ENCODE assay signal across 7 mouse cellular contexts in genomic region chr19:8988346-8989065, GRCm38 (mm10). TPM values are rescaled to one million over a fixed set of nuclear protein-coding genes. Genes with fewer than 3 reads are reported as not detected.
DNase-seq lines count a peak whose midpoint lies in the region; ATAC-seq and TF ChIP-seq lines count a peak whose summit lies in the region.

No protein-coding gene starts in this region.

- no peak for TF ChIP-seq EP300 in stomach, postnatal 0 days (optimal IDR thresholded peaks at IDR 0.05)

- WGBS in spleen, adult 2 months, result 76% methylated on average over 15 of the region's 15 CpGs
- 30% methylated on average over 15 of the region's 15 CpGs for WGBS in forebrain, postnatal 0 days
- 10% methylated on average over 15 of the region's 15 CpGs for WGBS in limb, embryonic 11.5 days
- WGBS in stomach, postnatal 0 days, result 24% methylated on average over 15 of the region's 15 CpGs

- no peak overlapping the region for H3K27ac ChIP-seq in spleen, adult 2 months (ENCODE audit: insufficient read depth, low read length)
- H3K27ac ChIP-seq in forebrain, postnatal 0 days (ENCODE audit: low read depth, low read length), result no peak overlapping the region
- H3K27ac ChIP-seq in limb, embryonic 11.5 days (replicated peaks; ENCODE audit: low read depth, low read length), result no peak overlapping the region; the same call in 1 of the 2 replicates
- peak overlapping the region; percentile 99 for H3K27ac ChIP-seq in stomach, postnatal 0 days (replicated peaks)

- 0 out of 2 replicates have a peak overlapping the region, but pooled peaks have one; percentile 35 for H3K9ac ChIP-seq in forebrain, postnatal 0 days
- H3K9ac ChIP-seq in limb, embryonic 11.5 days (ENCODE audit: low read length), result peak overlapping the region; percentile 78; the same call in 1 of the 2 replicates
- peak overlapping the region; percentile 97 for H3K9ac ChIP-seq in stomach, postnatal 0 days (ENCODE audit: low read length)

- no peak for ATAC-seq in forebrain, postnatal 0 days
- no peak; the same call in 1 of the 2 replicates for ATAC-seq in limb, embryonic 11.5 days (ENCODE audit: insufficient number of reproducible peaks, low FRiP score, low TSS enrichment, low read depth)
- ATAC-seq in stomach, postnatal 0 days (ENCODE audit: low FRiP score, low TSS enrichment), result peak; percentile 0; the same call in 1 of the 2 replicates
- no peak for ATAC-seq in CD4-positive, CD25-positive, alpha-beta regulatory T cell, adult 4 months

- peak overlapping the region; percentile 69 for H3K4me2 ChIP-seq in forebrain, postnatal 0 days (ENCODE audit: low read depth)
- peak overlapping the region; percentile 91 for H3K4me2 ChIP-seq in limb, embryonic 11.5 days (ENCODE audit: low read depth, severe bottlenecking)
- H3K4me2 ChIP-seq in stomach, postnatal 0 days (replicated peaks; ENCODE audit: low read depth), result peak overlapping the region; percentile 76

- no peak for DNase-seq in spleen, adult 2 months (ENCODE audit: low read depth in 1 of 2, low spot score in 2 of 2)
- DNase-seq in spleen, adult 12 weeks (ENCODE audit: low spot score), result no peak
- DNase-seq in forebrain, postnatal 0 days, result no peak
- DNase-seq in limb, embryonic 11.5 days (ENCODE audit: low spot score), result no peak
- peak; percentile 45 for DNase-seq in stomach, postnatal 0 days (ENCODE audit: low spot score)
- no peak for DNase-seq in left cerebral cortex, adult 18-20 months (ENCODE audit: low spot score in 2 of 2)

- TF ChIP-seq CTCF in spleen, adult 2 months (IDR thresholded peaks at IDR 0.05; ENCODE audit: extremely low read depth, insufficient read depth, insufficient read length, insufficient replicate concordance), result no peak
- TF ChIP-seq CTCF in forebrain, postnatal 0 days (IDR thresholded peaks at IDR 0.05; ENCODE audit: low read depth), result no peak
- no peak for TF ChIP-seq CTCF in stomach, postnatal 0 days (IDR thresholded peaks at IDR 0.05; ENCODE audit: low read depth)

- peak overlapping the region; percentile 73; the same call in 1 of the 2 replicates for H3K4me3 ChIP-seq in spleen, adult 2 months (ENCODE audit: extremely low read depth, insufficient read depth, insufficient read length)
- peak overlapping the region; percentile 41 for H3K4me3 ChIP-seq in forebrain, postnatal 0 days (ENCODE audit: low read depth, low read length)
- peak overlapping the region; percentile 78 for H3K4me3 ChIP-seq in limb, embryonic 11.5 days (ENCODE audit: low read depth, low read length)
- H3K4me3 ChIP-seq in stomach, postnatal 0 days (ENCODE audit: low read depth, low read length), result peak overlapping the region; percentile 91

- H3K4me1 ChIP-seq in spleen, adult 2 months (ENCODE audit: control insufficient read depth, insufficient read depth, insufficient read length), result peaks cover 33% of the 10 kb centered on the region
- H3K4me1 ChIP-seq in forebrain, postnatal 0 days (ENCODE audit: insufficient read depth), result peaks cover 24% of the 10 kb centered on the region
- peaks cover 36% of the 10 kb centered on the region for H3K4me1 ChIP-seq in limb, embryonic 11.5 days (ENCODE audit: control insufficient read depth, insufficient read depth, low read length)
- H3K4me1 ChIP-seq in stomach, postnatal 0 days (replicated peaks; ENCODE audit: control insufficient read depth, insufficient read depth), result peaks cover 26% of the 10 kb centered on the region

- TF ChIP-seq POLR2A in spleen, adult 2 months (IDR thresholded peaks at IDR 0.05; ENCODE audit: low read depth, low read length), result no peak

- no peaks in the 10 kb centered on the region for H3K9me3 ChIP-seq in forebrain, postnatal 0 days (ENCODE audit: low read length)
- no peaks in the 10 kb centered on the region for H3K9me3 ChIP-seq in limb, embryonic 11.5 days (ENCODE audit: control insufficient read depth, low read length)
- no peaks in the 10 kb centered on the region for H3K9me3 ChIP-seq in stomach, postnatal 0 days (ENCODE audit: control insufficient read depth, low read length)

- H3K27me3 ChIP-seq in spleen, adult 2 months (ENCODE audit: control insufficient read depth, insufficient read depth, low read length), result peaks cover 6% of the 10 kb centered on the region
- peaks cover 15% of the 10 kb centered on the region for H3K27me3 ChIP-seq in forebrain, postnatal 0 days (ENCODE audit: insufficient read depth, low read length)
- H3K27me3 ChIP-seq in limb, embryonic 11.5 days (ENCODE audit: control insufficient read depth, insufficient read depth, low read length), result 0 out of 2 replicates have a peak, but pooled peaks cover 6% of the 10 kb centered on the region
- no peaks in the 10 kb centered on the region for H3K27me3 ChIP-seq in stomach, postnatal 0 days (ENCODE audit: control insufficient read depth, insufficient read depth, low read length)

- no peaks in the 10 kb centered on the region for H3K36me3 ChIP-seq in spleen, adult 2 months (ENCODE audit: control insufficient read depth, insufficient read depth, low read length)
- H3K36me3 ChIP-seq in forebrain, postnatal 0 days (ENCODE audit: insufficient read depth), result no peaks in the 10 kb centered on the region
- H3K36me3 ChIP-seq in limb, embryonic 11.5 days (ENCODE audit: control insufficient read depth, insufficient read depth, low read length), result no peaks in the 10 kb centered on the region
- no peaks in the 10 kb centered on the region for H3K36me3 ChIP-seq in stomach, postnatal 0 days (ENCODE audit: control insufficient read depth, insufficient read depth, low read length)

RNA-seq across cellular contexts. Expression of gene Ahnak, which starts 0.6 kb away (rescaled TPM):
- 6.9 and 8.0 TPM in 2 replicates for polyA plus RNA-seq in spleen, adult 2 months (2012; rRNA removed)
- total RNA-seq in forebrain, postnatal 0 days (2014; rRNA removed), result 11.4 and 17.9 TPM in 2 replicates
- 3.2 and 3.9 TPM in 2 replicates for polyA plus RNA-seq in forebrain, postnatal 0 days (2015; fragmentation: Nextera tagmentation; extraction: Ambion mirVana)
- polyA plus RNA-seq in limb, embryonic 11.5 days (2014; fragmentation: Nextera tagmentation; extraction: Ambion mirVana), result 7.7 and 8.9 TPM in 2 replicates
- polyA plus RNA-seq in stomach, postnatal 0 days (2015; fragmentation: Nextera tagmentation; extraction: Ambion mirVana), result 86.6 and 103 TPM in 2 replicates
- 10 to 100 TPM; 45.2 to 48.9 TPM for polyA plus RNA-seq in CD4-positive, CD25-positive, alpha-beta regulatory T cell, adult 4 months (2017; shearing (Covaris generic))
- total RNA-seq in left cerebral cortex, adult 18-20 months (2021), result 10 to 100 TPM; 18.6 to 23.5 TPM

RNA-seq across cellular contexts. Expression of gene Eef1g, which starts 21.7 kb away (rescaled TPM):
- 206 and 242 TPM in 2 replicates for polyA plus RNA-seq in spleen, adult 2 months (2012; rRNA removed)
- total RNA-seq in forebrain, postnatal 0 days (2014; rRNA removed), result 524 and 615 TPM in 2 replicates
- 250 and 269 TPM in 2 replicates for polyA plus RNA-seq in forebrain, postnatal 0 days (2015; fragmentation: Nextera tagmentation; extraction: Ambion mirVana)
- polyA plus RNA-seq in limb, embryonic 11.5 days (2014; fragmentation: Nextera tagmentation; extraction: Ambion mirVana), result 567 and 588 TPM in 2 replicates
- 240 and 247 TPM in 2 replicates for polyA plus RNA-seq in stomach, postnatal 0 days (2015; fragmentation: Nextera tagmentation; extraction: Ambion mirVana)
- polyA plus RNA-seq in CD4-positive, CD25-positive, alpha-beta regulatory T cell, adult 4 months (2017; shearing (Covaris generic)), result 100 to 1,000 TPM; 667 to 787 TPM
- total RNA-seq in left cerebral cortex, adult 18-20 months (2021), result 100 to 1,000 TPM; 251 to 256 TPM

RNA-seq across cellular contexts. Expression of gene Tut1, which starts 34.9 kb away (rescaled TPM):
- polyA plus RNA-seq in spleen, adult 2 months (2012; rRNA removed), result 18.3 and 22.3 TPM in 2 replicates
- 20.8 and 24.5 TPM in 2 replicates for total RNA-seq in forebrain, postnatal 0 days (2014; rRNA removed)
- polyA plus RNA-seq in forebrain, postnatal 0 days (2015; fragmentation: Nextera tagmentation; extraction: Ambion mirVana), result 14.8 and 17.6 TPM in 2 replicates
- polyA plus RNA-seq in limb, embryonic 11.5 days (2014; fragmentation: Nextera tagmentation; extraction: Ambion mirVana), result 33.2 and 35.2 TPM in 2 replicates
- polyA plus RNA-seq in stomach, postnatal 0 days (2015; fragmentation: Nextera tagmentation; extraction: Ambion mirVana), result 14.9 and 15.8 TPM in 2 replicates
- polyA plus RNA-seq in CD4-positive, CD25-positive, alpha-beta regulatory T cell, adult 4 months (2017; shearing (Covaris generic)), result 10 to 100 TPM; 30.3 to 67.9 TPM
- total RNA-seq in left cerebral cortex, adult 18-20 months (2021), result 10 to 100 TPM; 22.5 to 23.7 TPM

RNA-seq across cellular contexts. Expression of gene Mta2, which starts 46.8 kb away (rescaled TPM):
- 35.0 and 37.7 TPM in 2 replicates for polyA plus RNA-seq in spleen, adult 2 months (2012; rRNA removed)
- total RNA-seq in forebrain, postnatal 0 days (2014; rRNA removed), result 71.2 and 86.4 TPM in 2 replicates
- polyA plus RNA-seq in forebrain, postnatal 0 days (2015; fragmentation: Nextera tagmentation; extraction: Ambion mirVana), result 87.8 and 91.3 TPM in 2 replicates
- 58.5 and 62.0 TPM in 2 replicates for polyA plus RNA-seq in limb, embryonic 11.5 days (2014; fragmentation: Nextera tagmentation; extraction: Ambion mirVana)
- polyA plus RNA-seq in stomach, postnatal 0 days (2015; fragmentation: Nextera tagmentation; extraction: Ambion mirVana), result 68.0 and 69.3 TPM in 2 replicates
- 100 to 1,000 TPM in 1 of 2 experiments, 10 to 100 TPM in 1; 81.7 to 126 TPM for polyA plus RNA-seq in CD4-positive, CD25-positive, alpha-beta regulatory T cell, adult 4 months (2017; shearing (Covaris generic))
- total RNA-seq in left cerebral cortex, adult 18-20 months (2021), result 10 to 100 TPM; 49.6 to 49.8 TPM

RNA-seq across cellular contexts. Expression of gene Eml3, which starts 59.2 kb away (rescaled TPM):
- polyA plus RNA-seq in spleen, adult 2 months (2012; rRNA removed), result 72.3 and 77.7 TPM in 2 replicates
- 5.1 and 7.3 TPM in 2 replicates for total RNA-seq in forebrain, postnatal 0 days (2014; rRNA removed)
- polyA plus RNA-seq in forebrain, postnatal 0 days (2015; fragmentation: Nextera tagmentation; extraction: Ambion mirVana), result 7.5 and 8.1 TPM in 2 replicates
- polyA plus RNA-seq in limb, embryonic 11.5 days (2014; fragmentation: Nextera tagmentation; extraction: Ambion mirVana), result 17.9 and 18.0 TPM in 2 replicates
- polyA plus RNA-seq in stomach, postnatal 0 days (2015; fragmentation: Nextera tagmentation; extraction: Ambion mirVana), result 24.6 and 26.6 TPM in 2 replicates
- polyA plus RNA-seq in CD4-positive, CD25-positive, alpha-beta regulatory T cell, adult 4 months (2017; shearing (Covaris generic)), result 10 to 100 TPM; 18.7 to 24.9 TPM
- 10 to 100 TPM in 1 of 2 experiments, 1 to 10 TPM in 1; 9.0 to 11.5 TPM for total RNA-seq in left cerebral cortex, adult 18-20 months (2021)

Comparison
In these comparisons a context has a peak if more than half of its experiments do, and no peak if none do; other contexts are left out.
1. H3K4me3 ChIP-seq: peak in every context shown above with its lines; median percentile 91 in stomach, postnatal 0 days; 78 in limb, embryonic 11.5 days; 73 in spleen, adult 2 months; 41 in forebrain, postnatal 0 days.
2. H3K9ac ChIP-seq: peak in every context shown above with its lines; median percentile 97 in stomach, postnatal 0 days; 78 in limb, embryonic 11.5 days; 35 in forebrain, postnatal 0 days.